Mouse (Mus musculus) kidney, embryonic 15.5 days (tissue): Measurements from ENCODE around the gene Sh3bgr. TPM values are rescaled to one million over a fixed set of nuclear protein-coding genes. Genes with fewer than 3 reads are reported as not detected.
A peak's percentile ranks its signal among the peaks of the same experiment; 100 is the strongest.

Source experiments
- ATAC-seq: fragments of 200-750 bp; cut with Nextera tagmentation; replicated peaks from 2 replicates; pipeline ENCODE4 v1.8.0; 2017; ENCODE audit warnings: moderate TSS enrichment; ENCODE audit not compliant: low FRiP score
- H3K27ac ChIP-seq: fragments of 300-500 bp; sonication (generic); 2 replicates; pipeline ENCODE4 v1.5.1; 2015; ENCODE audit warnings: mild to moderate bottlenecking, inconsistent platforms
- H3K27me3 ChIP-seq: fragments of 300-500 bp; sonication (generic); 2 replicates; pipeline ENCODE4 v1.6.1; 2015; ENCODE audit warnings: inconsistent platforms
- H3K36me3 ChIP-seq: fragments of 300-500 bp; sonication (generic); 2 replicates; pipeline ENCODE4 v1.6.1; 2015; ENCODE audit warnings: inconsistent platforms
- H3K4me1 ChIP-seq: fragments of 300-500 bp; sonication (generic); 2 replicates; pipeline ENCODE4 v1.6.1; 2015; ENCODE audit warnings: inconsistent platforms
- H3K4me2 ChIP-seq: fragments of 300-500 bp; sonication (generic); 2 replicates; pipeline ENCODE4 v1.6.1; 2015; ENCODE audit warnings: moderate library complexity, mild to moderate bottlenecking, inconsistent platforms
- H3K4me3 ChIP-seq: fragments of 300-500 bp; sonication (generic); replicated peaks from 2 replicates; pipeline ENCODE4 v1.5.1; 2015; ENCODE audit warnings: mild to moderate bottlenecking, inconsistent platforms
- H3K9ac ChIP-seq: fragments of 300-500 bp; sonication (generic); 2 replicates; pipeline ENCODE4 v1.6.1; 2015; ENCODE audit warnings: mild to moderate bottlenecking, inconsistent platforms
- H3K9me3 ChIP-seq: fragments of 300-500 bp; sonication (generic); replicated peaks from 2 replicates; pipeline ENCODE4 v1.6.1; 2016; ENCODE audit warnings: inconsistent platforms
- WGBS: fragments of 180-500 bp; shearing (Covaris S2); methylation state at CpG from one replicate; pipeline ENCODE4 v1.1.7; 2015; ENCODE audit warnings: mixed read lengths; 5-methylcytosine and 5-hydroxymethylcytosine counted together
- polyA plus RNA-seq: library from polyadenylated mRNA; unstranded; fragments of >200 nt; fragmentation: Nextera tagmentation; extraction: Ambion mirVana; gene quantifications from 2 replicates; pipeline ENCODE4 v1.2.1, GENCODE M21; 2015

Sh3bgr gene
- polyA plus RNA-seq, 1 experiment from 2014 or later, result 10.2 TPM

GRCm38 (mm10) chr16:96258429-96258828 is 58.2 kb downstream of the Sh3bgr start:
- no peak overlapping the region for H3K27ac ChIP-seq
- ATAC-seq, result no peak
- 81% methylated on average over 8 of the region's 8 CpGs for WGBS

GRCm38 (mm10) chr16:96271736-96272135 is 71.5 kb downstream of the Sh3bgr start:
- no peak for ATAC-seq
- WGBS, result 85% methylated on average over 2 of the region's 2 CpGs
- no peak overlapping the region for H3K9ac ChIP-seq

More at GRCm38 (mm10) chr16:96258429-96258828, 58.2 kb downstream of the Sh3bgr start:
- Histone ChIP-seq H3K9me3 (no peaks in the 10 kb centered on the region), H3K4me1 (no peaks in the 10 kb centered on the region), H3K27me3 (no peaks in the 10 kb centered on the region), H3K4me3 (no peak overlapping the region), H3K9ac (no peak overlapping the region), H3K36me3 (no peaks in the 10 kb centered on the region), H3K4me2 (no peak overlapping the region)

GRCm38 (mm10) chr16:96272929-96273619 is 72.8 kb downstream of the Sh3bgr start:
- H3K4me2 ChIP-seq, result no peak overlapping the region
- H3K9ac ChIP-seq, result no peak overlapping the region
- WGBS, result 44% methylated on average over 14 of the region's 14 CpGs
- no peaks in the 10 kb centered on the region for H3K9me3 ChIP-seq
- H3K4me1 ChIP-seq, result peaks cover 4% of the 10 kb centered on the region
- H3K27ac ChIP-seq, result no peak overlapping the region
- H3K4me3 ChIP-seq, result no peak overlapping the region
- H3K27me3 ChIP-seq, result 0 out of 2 replicates have a peak, but pooled peaks cover 7% of the 10 kb centered on the region
- 0 out of 2 replicates have a peak, but pooled peaks have one; percentile 33 for ATAC-seq
- H3K36me3 ChIP-seq, result no peaks in the 10 kb centered on the region

More at GRCm38 (mm10) chr16:96271736-96272135, 71.5 kb downstream of the Sh3bgr start:
- Histone ChIP-seq H3K4me2 (no peak overlapping the region), H3K9me3 (no peaks in the 10 kb centered on the region), H3K36me3 (no peaks in the 10 kb centered on the region), H3K27me3 (0 out of 2 replicates have a peak, but pooled peaks cover 7% of the 10 kb centered on the region), H3K4me3 (no peak overlapping the region), H3K4me1 (no peaks in the 10 kb centered on the region), H3K27ac (no peak overlapping the region)

- WGBS, result 75% methylated on average over 3 of the region's 3 CpGs
- Histone ChIP-seq H3K9ac (no peak overlapping the region), H3K9me3 (no peaks in the 10 kb centered on the region), H3K27me3 (peaks cover 30% of the 10 kb centered on the region), H3K4me1 (peaks cover 38% of the 10 kb centered on the region), H3K4me3 (no peak overlapping the region), H3K4me2 (no peak overlapping the region), H3K36me3 (no peaks in the 10 kb centered on the region), H3K27ac (no peak overlapping the region)
- no peak for ATAC-seq
Measured at GRCm38 (mm10) chr16:96276596-96276995, 76.3 kb downstream of the Sh3bgr start.

Other genes starting within 250 kb of the Sh3bgr start
- gene Psmg1, start 209.5 kb upstream of the Sh3bgr start, polyA plus RNA-seq, result 90.1 and 90.4 TPM in 2 replicates
- gene Brwd1, start 117.9 kb upstream of the Sh3bgr start, polyA plus RNA-seq, result 81.0 and 85.5 TPM in 2 replicates
- 696 and 818 TPM in 2 replicates for gene Hmgn1, start 72.7 kb upstream of the Sh3bgr start, polyA plus RNA-seq
- 67.1 and 68.6 TPM in 2 replicates for gene Wrb, start 55.0 kb upstream of the Sh3bgr start, polyA plus RNA-seq
- gene Lca5l, start 8.2 kb upstream of the Sh3bgr start, polyA plus RNA-seq, result 0.91 and 1.5 TPM in 2 replicates
- gene B3galt5, start 35.4 kb downstream of the Sh3bgr start, polyA plus RNA-seq, result 2.4 and 3.2 TPM in 2 replicates
- 0.58 and 0.91 TPM in 2 replicates for gene Itgb2l, start 243.2 kb downstream of the Sh3bgr start, polyA plus RNA-seq